Mouse (Mus musculus): Measurements from ENCODE around the gene Itgad. TPM values are rescaled to one million over a fixed set of nuclear protein-coding genes. Genes with fewer than 3 reads are reported as not detected.

Gene Itgad
- polyA plus RNA-seq (2021; fragmentation: Nextera tagmentation), result 0.50 and 0.52 TPM in 2 replicates
- long read RNA-seq, experiment 1, partial matches to known transcripts, result 1 of 1 reads
- long read RNA-seq, experiment 1, other reads (novel, unspliced or antisense), result 0 of 1 reads
- long read RNA-seq, experiment 2, result 0 reads

GRCm38 (mm10) chr7:128154076-128154475, at the start of gene Itgad:
Itgad (plus strand) TSS chr7:128154376.

GRCm38 (mm10) chr7:128128741-128129720, 25.1 kb upstream of the Itgad start, which contains the start of gene Itgax:
Itgax (plus strand) TSS chr7:128129547.

GRCm38 (mm10) chr7:128206152-128206551, 52.0 kb downstream of the Itgad start, which contains the start of gene Cox6a2:
Cox6a2 (minus strand) TSS chr7:128206387.

GRCm38 (mm10) chr7:128236856-128237592, 82.8 kb downstream of the Itgad start, which contains the start of gene Armc5:
Armc5 (plus strand) TSS chr7:128237342.

GRCm38 (mm10) chr7:128237927-128238778, 84.0 kb downstream of the Itgad start, which contains the start of gene 9130023H24Rik:
9130023H24Rik (minus strand) TSS chr7:128238031.

GRCm38 (mm10) chr7:128246496-128247391, 92.6 kb downstream of the Itgad start, which contains the start of gene Tgfb1i1:
Tgfb1i1 (plus strand) TSS chr7:128246812.

GRCm38 (mm10) chr7:128265411-128265810, 111.2 kb downstream of the Itgad start, which contains the start of gene Slc5a2:
Slc5a2 (plus strand) TSS chr7:128265657.

Other genes starting within 250 kb of the Itgad start
- gene Kat8, start 241.9 kb upstream of the Itgad start, polyA plus RNA-seq (2021; fragmentation: Nextera tagmentation), result 14.9 and 15.5 TPM in 2 replicates
- gene Prss8, start 224.3 kb upstream of the Itgad start, polyA plus RNA-seq (2021; fragmentation: Nextera tagmentation), result 0.41 and 1.6 TPM in 2 replicates
- 17.7 TPM in 2 replicates for gene Prss36, start 207.7 kb upstream of the Itgad start, polyA plus RNA-seq (2021; fragmentation: Nextera tagmentation)
- gene Fus, start 186.9 kb upstream of the Itgad start, polyA plus RNA-seq (2021; fragmentation: Nextera tagmentation), result 5.8 TPM in 2 replicates
- 16.7 and 20.5 TPM in 2 replicates for gene Pycard, start 160.5 kb upstream of the Itgad start, polyA plus RNA-seq (2021; fragmentation: Nextera tagmentation)
- gene Trim72, start 150.4 kb upstream of the Itgad start, polyA plus RNA-seq (2021; fragmentation: Nextera tagmentation), result not detected in 2 replicates
- 3.3 and 3.4 TPM in 2 replicates for gene Itgam, start 91.7 kb upstream of the Itgad start, polyA plus RNA-seq (2021; fragmentation: Nextera tagmentation)
- gene Gm49368, start 91.7 kb upstream of the Itgad start, polyA plus RNA-seq (2021; fragmentation: Nextera tagmentation), result 0.04 TPM in 1 of 2 replicates, not detected in the other
- 0.14 and 0.23 TPM in 2 replicates for gene Itgax, start 24.8 kb upstream of the Itgad start, polyA plus RNA-seq (2021; fragmentation: Nextera tagmentation)
- gene Cox6a2, start 52.0 kb downstream of the Itgad start, polyA plus RNA-seq (2021; fragmentation: Nextera tagmentation), result 31.1 and 37.6 TPM in 2 replicates
- 8.8 and 10.3 TPM in 2 replicates for gene Armc5, start 83.0 kb downstream of the Itgad start, polyA plus RNA-seq (2021; fragmentation: Nextera tagmentation)
- 3.7 and 4.2 TPM in 2 replicates for gene 9130023H24Rik, start 83.7 kb downstream of the Itgad start, polyA plus RNA-seq (2021; fragmentation: Nextera tagmentation)
- gene Tgfb1i1, start 92.4 kb downstream of the Itgad start, polyA plus RNA-seq (2021; fragmentation: Nextera tagmentation), result 13.7 and 18.3 TPM in 2 replicates
- not detected in 2 replicates for gene Slc5a2, start 111.3 kb downstream of the Itgad start, polyA plus RNA-seq (2021; fragmentation: Nextera tagmentation)
- 17.7 and 20.3 TPM in 2 replicates for gene BC017158, start 143.8 kb downstream of the Itgad start, polyA plus RNA-seq (2021; fragmentation: Nextera tagmentation)

Measured in layer of hippocampus, adult 6 months (tissue).